Mouse (Mus musculus): ENCODE results near the gene Mafk. TPM values are rescaled to one million over a fixed set of nuclear protein-coding genes. Genes with fewer than 3 reads are reported as not detected.

Gene Mafk
- total RNA-seq, 2 experiments from 2014 or later: 72.4 to 147 TPM

DNA sequence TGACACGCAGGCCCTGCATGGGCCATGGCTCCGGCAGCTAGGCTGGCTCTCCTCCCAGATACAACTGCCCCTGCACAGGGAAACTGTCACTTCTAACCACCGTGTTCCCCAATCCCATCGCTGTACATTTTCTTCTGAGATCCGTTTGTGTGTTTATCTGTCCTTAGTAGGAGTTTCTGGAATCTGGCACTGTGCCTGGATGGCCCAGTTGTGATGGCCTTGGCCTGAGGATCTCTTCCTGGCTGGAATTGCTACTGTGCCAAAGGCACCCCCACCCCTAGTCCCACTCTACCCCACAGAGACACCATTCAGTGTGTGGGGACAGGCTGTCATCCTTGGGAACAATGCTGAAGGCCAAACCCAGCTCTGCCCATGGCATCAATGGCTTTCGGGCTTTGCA is 24.7 kb downstream of the Mafk start:
- no peak for ATAC-seq (replicated peaks; ENCODE audit: low FRiP score, poor library complexity, severe bottlenecking)

DNA sequence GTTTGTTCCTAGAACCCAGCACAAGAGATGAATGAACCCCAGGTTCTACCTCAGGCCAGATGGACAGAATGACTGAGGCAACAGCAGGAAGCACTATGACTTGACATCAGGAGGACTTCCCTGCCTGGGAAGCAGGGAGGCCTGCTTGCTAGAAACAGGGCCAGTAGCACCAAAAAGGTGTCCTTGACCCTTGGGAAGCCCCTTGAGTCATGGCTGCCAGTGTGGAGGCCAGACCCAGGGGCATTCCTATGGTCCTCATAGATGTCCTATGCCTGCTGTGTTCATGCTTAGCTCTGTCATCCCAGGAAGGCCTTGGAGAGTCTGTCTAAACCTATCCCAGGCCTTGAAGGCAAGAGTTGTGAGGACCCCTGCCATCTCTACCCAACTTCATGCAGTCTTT is 25.1 kb downstream of the Mafk start:
- ATAC-seq (replicated peaks; ENCODE audit: low FRiP score, poor library complexity, severe bottlenecking): no peak

DNA sequence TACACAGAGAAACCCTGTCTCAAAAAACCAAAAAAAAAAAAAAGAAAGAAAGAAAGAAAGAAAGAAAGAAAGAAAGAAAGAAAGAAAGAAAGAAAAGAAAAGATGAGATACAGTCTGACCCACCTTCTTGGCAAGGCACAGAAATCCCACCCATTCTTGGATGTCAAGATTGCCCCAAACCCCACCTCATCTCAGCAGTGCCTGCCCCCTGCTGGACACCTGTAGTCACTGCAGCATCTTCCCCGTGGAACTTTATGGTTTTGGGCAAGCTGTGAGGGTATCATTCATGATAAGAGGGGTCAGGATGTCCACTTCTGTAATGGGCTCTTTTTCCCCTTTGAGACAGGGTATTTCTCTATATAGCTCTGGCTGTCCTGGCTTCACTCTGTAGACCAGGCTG is 26.0 kb downstream of the Mafk start:
- peak; percentile 44 for ATAC-seq (replicated peaks; ENCODE audit: low FRiP score, poor library complexity, severe bottlenecking)

DNA sequence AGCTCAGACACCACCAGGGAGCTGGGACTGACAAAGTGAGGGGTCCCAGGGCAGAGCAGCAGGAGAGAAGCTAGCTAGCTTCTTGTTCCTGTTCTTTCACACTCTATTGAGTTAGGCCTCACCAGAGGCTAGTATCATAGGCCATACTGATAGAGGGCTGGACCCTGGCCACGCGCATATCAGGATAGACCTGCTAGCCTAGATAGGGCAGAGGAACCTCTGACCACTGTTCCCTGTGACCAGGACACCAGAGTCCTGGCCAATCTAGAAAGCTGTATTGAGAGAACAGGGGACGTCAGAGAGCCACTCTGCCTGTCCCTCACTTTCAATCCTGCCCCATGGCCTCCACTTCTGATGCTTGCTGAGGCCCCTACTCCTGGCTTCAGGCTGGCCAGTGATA is 26.7 kb downstream of the Mafk start:
- ATAC-seq (replicated peaks; ENCODE audit: low FRiP score, poor library complexity, severe bottlenecking): 0 out of 2 replicates have a peak, but pooled peaks have one; percentile 7

DNA sequence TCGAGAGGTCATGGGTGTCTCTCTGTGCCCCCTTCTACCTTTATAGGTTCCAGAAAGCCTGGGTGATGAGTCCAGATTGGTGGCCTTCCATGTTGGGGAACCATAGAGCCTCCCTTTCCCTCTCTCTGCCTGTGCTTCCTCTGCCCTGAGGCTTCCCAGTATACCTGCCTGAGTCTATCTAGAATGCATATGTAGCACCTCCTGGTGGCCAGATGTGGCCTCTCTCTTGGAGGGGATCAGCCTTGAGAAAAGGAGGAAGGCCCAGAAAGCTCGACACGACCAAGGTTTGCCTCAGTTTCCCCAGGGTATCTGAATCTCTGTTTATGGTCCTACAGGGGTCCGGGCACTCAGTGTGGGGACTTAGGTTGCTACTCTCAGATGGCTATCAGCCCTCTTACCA is 27.5 kb downstream of the Mafk start:
- peak; percentile 78 for ATAC-seq (replicated peaks; ENCODE audit: low FRiP score, poor library complexity, severe bottlenecking)

DNA sequence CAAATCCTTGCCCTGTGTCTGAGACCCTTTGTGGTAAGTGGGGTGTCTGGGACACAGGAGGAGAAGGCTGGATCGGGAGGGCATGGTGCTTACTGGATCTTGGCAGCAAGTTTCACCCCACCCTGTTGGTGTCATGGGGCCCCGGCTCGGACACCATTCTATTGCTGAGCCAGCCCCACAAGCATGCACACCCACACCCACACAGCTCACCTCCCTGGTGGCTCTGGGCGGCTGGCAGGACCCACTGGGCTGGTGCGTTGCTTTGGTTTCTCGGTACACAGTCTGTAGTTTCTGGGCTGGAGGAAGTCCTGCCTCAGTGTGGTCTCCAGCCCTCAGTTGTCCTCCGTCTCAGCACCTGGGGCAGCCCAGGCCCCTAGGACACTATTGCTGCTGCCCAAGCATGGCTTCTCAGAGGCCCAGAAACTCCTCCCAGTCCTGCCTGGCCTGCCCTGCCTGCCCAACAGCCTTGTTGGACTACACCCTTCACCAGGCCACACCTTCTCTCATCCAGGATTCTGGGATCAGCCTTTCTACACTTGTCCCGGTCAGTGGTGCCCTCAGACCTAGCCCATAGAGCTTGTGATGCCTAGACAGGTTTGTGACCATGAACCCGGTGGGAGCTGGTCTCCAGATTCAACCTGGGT is 28.3 kb downstream of the Mafk start, which contains the start of gene Tmem184a:
Tmem184a (minus strand) TSS at position 380 of the 644 bp plus-strand sequence.
- ATAC-seq (replicated peaks; ENCODE audit: low FRiP score, poor library complexity, severe bottlenecking): no peak

DNA sequence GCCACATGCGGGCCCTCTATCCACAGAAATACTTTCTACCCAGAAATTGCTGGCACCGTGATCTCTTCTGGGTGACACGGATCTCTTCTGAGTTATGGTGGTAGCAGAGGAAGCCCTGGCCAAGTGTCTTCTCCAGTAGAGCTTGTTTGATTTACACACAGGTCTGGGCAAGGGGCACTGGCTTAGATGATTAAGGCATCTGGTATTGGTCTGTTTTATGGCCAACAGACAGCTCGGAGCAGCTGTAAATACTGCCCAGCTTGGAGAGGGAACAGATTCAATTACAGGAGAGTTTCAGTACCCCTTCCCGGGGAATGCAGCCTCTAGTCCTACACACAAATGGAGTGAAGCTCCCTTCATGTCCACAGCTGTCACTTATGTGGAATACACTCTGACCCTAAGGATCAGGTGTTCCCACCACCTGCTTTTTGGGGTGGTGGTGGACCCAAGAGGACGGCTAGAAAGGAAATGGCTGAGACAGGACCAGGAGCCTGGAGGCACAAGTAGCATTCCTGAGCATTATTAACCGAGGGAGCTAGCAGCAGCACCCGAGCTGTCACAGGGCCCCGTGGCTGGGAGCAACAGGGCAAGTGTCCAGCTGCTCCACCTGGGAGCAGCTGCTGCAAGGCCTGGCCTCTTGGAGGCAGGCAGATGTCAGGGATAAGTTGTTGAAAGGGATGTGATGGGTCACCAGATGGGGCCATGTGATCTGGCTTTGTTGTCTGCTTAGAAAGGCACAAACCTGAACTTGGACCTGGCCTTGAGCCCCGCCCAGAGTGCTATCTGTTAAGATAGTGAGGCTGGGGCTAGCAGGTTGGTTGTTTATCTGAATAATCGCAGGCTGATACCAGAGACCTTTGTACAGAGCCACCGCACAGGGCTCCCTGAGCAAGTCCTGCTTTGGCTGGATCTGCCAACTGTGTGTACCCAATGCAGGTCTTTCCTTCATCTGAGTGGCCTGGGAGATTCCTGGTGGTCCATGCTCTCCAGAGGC is 30.4 kb downstream of the Mafk start:
- no peak for ATAC-seq (replicated peaks; ENCODE audit: low FRiP score, poor library complexity, severe bottlenecking)

DNA sequence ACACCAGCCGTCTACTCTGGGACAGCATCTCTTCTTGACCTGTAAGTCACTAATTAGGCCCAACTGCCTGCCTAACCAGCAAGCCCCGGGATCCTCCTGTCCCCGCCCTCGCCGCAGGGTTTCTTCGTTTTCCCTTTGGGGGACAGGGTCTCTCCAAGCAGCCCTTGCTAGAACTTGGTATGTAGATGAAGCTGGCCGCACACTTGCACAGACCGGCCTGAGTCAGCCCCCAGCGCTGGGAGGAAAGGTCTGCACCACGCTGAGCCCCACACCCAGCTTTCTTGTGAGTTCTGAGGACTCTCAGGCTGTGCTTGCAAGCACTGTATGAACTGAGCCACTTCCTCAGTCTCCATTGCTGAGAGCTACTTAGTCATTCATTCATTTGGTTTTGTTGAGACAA is 33.2 kb downstream of the Mafk start:
- no peak for ATAC-seq (replicated peaks; ENCODE audit: low FRiP score, poor library complexity, severe bottlenecking)

DNA sequence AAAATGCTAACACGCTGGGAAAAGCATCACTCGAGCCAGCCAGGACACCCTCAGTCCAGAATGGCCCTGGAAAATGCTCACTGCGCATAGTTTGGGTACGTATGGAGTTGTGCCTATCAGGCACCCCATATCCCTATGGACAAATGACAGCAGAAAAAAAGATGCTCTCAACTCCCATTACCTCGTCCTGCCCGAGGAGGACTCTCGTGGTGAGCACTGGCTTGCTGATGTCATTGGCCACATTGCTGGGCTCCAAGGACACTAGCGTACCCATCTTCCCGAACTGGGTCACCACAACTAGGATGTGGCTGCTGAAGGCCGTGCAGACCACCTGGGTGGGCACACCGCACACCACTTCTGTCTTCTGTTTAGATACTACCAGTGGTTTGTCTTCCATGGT is 34.6 kb downstream of the Mafk start:
- no peak for ATAC-seq (replicated peaks; ENCODE audit: low FRiP score, poor library complexity, severe bottlenecking)

DNA sequence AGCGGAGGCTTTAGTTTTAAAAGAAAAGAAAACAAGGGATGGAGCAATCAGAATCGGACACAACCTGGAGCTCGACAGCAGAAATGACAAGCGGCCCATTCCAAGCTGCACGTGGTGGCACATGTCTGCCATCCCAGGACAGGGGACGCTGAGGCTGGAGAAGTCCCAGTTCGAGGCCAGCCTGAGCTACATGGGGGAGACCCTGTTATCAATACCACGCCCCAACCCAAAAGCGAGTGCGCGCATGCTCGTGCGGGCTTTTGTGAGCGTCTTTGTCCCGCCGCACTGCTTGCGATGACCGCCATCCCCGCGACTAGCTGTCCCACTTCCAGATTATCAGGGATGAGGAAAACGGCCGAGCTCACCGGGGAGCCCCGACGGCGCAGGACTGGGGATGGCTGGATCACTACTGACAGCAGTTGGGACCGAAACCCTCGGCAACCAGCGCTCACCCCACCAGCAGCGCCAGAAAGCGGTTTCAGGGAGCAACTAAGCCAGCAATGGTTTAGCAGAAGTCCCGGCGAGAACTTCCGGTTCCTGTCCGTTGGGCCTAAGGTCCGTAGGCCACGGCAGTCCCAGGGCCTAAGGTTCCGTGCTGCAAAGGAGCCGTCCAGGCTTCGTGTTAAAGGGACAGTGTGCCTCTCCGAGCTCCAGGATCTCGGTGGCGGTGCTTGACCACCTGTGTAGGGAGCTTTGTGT is 35.2 kb downstream of the Mafk start, which contains the start of the genes Gm26938 and Psmg3:
Gm26938 (minus strand) TSS at position 51 of the 699 bp plus-strand sequence.
Psmg3 (minus strand) TSS at position 529 of the 699 bp plus-strand sequence.
- ATAC-seq (replicated peaks; ENCODE audit: low FRiP score, poor library complexity, severe bottlenecking): peak; percentile 91

DNA sequence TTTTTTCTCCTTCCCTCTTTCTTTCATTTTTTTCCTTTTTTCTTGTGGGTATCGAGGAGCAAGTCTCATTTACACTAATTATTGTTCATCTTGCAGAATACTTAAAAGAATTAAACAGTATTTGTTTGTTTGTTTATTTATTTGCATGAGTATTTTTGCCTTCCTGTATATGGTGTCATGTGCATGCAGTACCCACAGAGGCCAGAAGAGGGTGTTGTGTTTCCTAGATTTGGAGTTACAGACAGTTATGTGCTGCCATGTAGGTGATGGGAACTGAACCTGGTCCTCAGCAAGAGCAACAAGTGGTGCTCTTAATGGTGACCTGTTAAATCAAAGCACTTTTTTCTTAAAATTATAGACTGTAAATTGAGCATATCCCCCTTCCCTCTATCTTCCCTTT is 36.3 kb downstream of the Mafk start:
- no peak for ATAC-seq (replicated peaks; ENCODE audit: low FRiP score, poor library complexity, severe bottlenecking)

DNA sequence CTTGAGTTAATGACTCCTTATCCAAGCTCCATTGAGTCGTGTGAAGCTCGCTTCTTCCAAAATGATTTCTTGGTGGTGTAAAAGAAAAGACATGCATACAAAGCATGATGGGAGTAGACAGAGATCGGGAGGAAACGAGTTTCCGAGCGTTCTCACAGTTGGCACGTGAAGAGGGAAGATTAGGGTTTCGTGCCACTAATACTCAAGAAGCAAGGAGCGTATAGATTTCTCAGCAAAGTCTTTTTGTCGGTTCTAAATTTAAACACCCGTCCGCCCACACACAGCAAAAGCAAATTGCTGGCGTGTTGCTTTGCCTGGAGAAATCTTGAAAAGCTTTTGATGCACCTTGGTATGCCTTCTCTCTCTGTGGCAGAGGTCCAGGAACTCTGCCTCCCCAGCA is 38.1 kb downstream of the Mafk start:
- no peak for ATAC-seq (replicated peaks; ENCODE audit: low FRiP score, poor library complexity, severe bottlenecking)

DNA sequence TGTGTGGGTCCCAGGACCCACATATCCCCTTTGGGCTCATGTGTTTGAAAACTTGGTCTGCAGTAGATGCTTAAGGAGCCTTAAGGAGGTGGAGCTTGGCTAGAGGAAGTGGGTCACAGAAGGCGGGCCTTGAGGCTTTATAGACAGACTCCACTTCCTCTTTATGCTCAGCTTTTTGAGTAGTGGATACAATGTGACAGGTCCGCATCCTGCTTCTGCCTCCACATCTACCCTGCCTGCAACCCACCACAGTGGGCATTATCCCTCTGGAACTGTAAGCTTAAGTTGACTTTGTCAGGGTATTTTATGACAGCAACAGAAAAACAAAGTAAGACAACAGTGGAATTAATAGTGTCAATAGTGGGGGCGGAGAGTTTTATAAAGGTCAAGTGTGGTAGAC is 39.4 kb downstream of the Mafk start:
- ATAC-seq (replicated peaks; ENCODE audit: low FRiP score, poor library complexity, severe bottlenecking): no peak

DNA sequence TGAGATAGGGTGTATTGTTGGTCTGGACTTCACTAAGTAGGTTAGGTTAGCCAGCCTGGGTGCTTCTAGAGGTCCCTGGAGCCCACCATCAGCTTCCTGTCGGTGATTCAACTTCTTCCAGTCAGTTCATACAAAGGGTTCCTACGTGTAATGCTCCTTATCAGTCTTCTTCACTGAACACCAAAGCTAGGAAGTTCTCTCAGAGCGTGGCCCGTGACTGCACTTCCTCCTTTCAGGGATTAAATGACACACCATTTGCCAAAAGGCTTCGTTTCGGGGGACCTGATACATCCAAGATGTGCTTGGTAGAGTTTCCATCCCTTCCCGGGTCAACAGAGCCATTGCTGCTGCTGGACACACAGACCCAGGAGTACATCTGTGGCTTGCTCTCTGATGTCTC is 40.8 kb downstream of the Mafk start:
- ATAC-seq (replicated peaks; ENCODE audit: low FRiP score, poor library complexity, severe bottlenecking): no peak

DNA sequence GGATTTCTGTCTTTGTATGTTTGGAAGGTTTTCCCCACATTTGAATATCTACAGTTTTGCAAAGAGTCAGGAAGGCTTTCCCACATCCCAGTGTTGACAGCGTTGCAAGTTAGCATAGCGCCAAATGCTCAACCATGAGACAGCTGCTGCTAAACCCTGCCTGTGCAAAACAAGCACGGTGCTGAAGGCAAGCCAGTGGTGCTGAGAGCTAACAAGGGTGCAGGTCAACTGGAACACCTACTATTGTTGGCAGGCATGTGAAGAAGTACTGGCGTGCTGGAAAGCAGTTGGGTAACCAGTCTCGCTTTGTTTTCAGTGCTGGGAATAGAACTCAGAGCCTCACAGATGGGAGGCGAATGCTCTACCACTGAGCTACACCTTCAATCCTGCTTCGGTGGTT is 44.4 kb downstream of the Mafk start:
- ATAC-seq (replicated peaks; ENCODE audit: low FRiP score, poor library complexity, severe bottlenecking): no peak

DNA sequence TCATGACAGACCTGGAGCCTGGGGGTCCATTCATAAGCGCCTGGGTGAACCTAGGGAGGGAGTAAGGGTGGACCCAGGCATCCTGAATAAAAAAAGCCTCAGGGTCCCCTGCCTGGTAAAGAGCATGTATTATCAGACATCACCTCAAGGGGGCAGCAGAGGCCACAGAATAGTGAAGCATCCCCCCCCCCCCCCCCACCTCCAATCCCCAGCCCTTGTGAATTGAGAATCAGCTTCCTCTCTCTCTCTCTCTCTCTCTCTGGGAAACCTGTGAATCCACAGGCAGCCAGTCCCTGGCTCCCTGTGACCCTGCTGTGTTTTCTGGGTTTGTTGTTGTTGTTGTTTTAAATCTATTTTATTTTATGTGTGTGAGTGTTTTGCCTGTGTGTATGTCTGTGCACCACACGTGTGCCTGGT is 47.2 kb downstream of the Mafk start:
- no peak for ATAC-seq (replicated peaks; ENCODE audit: low FRiP score, poor library complexity, severe bottlenecking)

DNA sequence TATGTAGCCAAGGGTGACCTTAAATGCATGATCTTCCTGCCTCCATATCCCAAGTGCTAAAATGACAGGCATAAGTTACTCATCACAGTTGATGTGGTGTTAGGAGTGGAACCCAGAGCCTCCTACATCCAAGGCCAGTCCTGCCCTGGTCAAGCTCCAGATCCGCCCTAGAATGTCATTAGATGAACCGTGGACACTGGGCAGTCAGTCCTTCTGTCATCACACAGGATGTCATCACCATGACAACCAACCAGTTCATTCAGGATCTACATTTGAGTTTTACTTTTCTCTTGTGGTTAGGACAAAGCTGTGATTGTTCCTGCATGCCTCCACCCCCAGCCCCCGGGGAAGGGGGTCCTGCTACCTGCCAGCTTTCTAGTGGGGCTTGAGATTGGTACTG is 47.8 kb downstream of the Mafk start:
- ATAC-seq (replicated peaks; ENCODE audit: low FRiP score, poor library complexity, severe bottlenecking): no peak

DNA sequence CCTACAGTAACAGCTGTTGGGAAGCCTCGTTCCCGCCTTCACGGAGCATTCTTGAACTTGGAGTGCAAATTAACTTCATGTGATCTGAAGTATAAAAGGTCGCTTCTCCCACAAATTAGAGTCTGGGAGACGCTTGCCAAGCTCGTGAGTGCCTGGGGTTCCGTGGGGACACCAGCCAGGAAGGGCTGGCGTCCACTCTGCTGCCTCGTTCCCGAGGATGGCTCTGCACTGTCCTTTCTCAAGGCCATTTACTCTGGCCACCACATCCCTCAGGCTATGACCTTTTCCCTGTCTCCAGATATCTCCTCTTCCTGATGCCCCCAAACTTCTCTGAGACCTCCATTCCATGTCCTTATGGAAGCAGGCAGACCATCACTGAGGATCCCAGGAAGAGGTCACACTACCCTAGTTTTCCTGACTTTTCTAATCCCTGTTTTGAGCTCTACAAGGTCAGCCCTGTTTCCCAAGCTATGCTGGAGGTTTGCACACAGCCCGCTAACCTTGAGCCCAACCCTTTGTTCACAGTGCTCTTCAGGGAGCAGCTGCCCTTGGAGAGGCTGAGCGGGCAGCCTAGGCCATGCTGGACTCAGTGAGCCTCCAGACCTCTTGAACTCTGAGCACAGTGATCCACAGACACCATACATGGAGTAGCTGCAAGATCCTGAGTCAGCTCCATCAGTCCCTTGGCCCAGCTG is 58.5 kb downstream of the Mafk start:
- no peak for ATAC-seq (replicated peaks; ENCODE audit: low FRiP score, poor library complexity, severe bottlenecking)
